Mouse (Mus musculus) CH12.LX (cell line): Measurements from ENCODE around the gene Kcnn1. TPM values are rescaled to one million over a fixed set of nuclear protein-coding genes. Genes with fewer than 3 reads are reported as not detected.

ENCODE experiments used
- DNase-seq: peaks from one replicate; pipeline ENCODE4 v3.0.0-alpha.2; 2013; ENCODE audit errors: extremely low read depth
- H3K27ac ChIP-seq: 2 replicates; pipeline ENCODE4 v1.5.1; 2012; ENCODE audit warnings: low read depth, mild to moderate bottlenecking, control low read depth, moderate library complexity; ENCODE audit not compliant: insufficient read depth
- H3K27me3 ChIP-seq: replicated peaks from 2 replicates; pipeline ENCODE3; 2012; ENCODE audit warnings: inconsistent platforms
- H3K36me3 ChIP-seq, 2 experiments: replicated peaks in 1 of 2; 2 replicates each; pipeline versions ENCODE3 to v1.6.1; 2012; ENCODE audit warnings: inconsistent platforms in 1 of 2, low read length in 1 of 2, mild to moderate bottlenecking in 1 of 2, mixed read lengths in 1 of 2, moderate library complexity in 1 of 2; ENCODE audit not compliant: control insufficient read depth in 1 of 2, insufficient read depth in 1 of 2
- H3K4me1 ChIP-seq, 2 experiments: 2 replicates each; pipeline ENCODE4 v1.6.1; 2012; ENCODE audit warnings: inconsistent platforms in 1 of 2, moderate library complexity in 1 of 2; ENCODE audit not compliant: insufficient read depth in 2 of 2, control insufficient read depth in 1 of 2
- H3K4me2 ChIP-seq: 2 replicates; pipeline ENCODE4 v1.6.1; 2012; ENCODE audit warnings: low read depth, mild to moderate bottlenecking, control low read depth; ENCODE audit not compliant: poor library complexity, insufficient read depth, severe bottlenecking
- H3K4me3 ChIP-seq, 3 experiments: fragments of 150-350 bp in 1 of 3; sonication (generic) in 1 of 3; replicated peaks in 1 of 3; 2 replicates each; pipeline versions ENCODE3 to v1.5.1; 2011 to 2012; ENCODE audit warnings: low read depth in 2 of 3, low read length in 2 of 3, mild to moderate bottlenecking in 2 of 3, moderate library complexity in 2 of 3, control low read depth in 1 of 3, improper control_type of control experiment in 1 of 3, inconsistent platforms in 1 of 3, mixed read lengths in 1 of 3; ENCODE audit not compliant: poor library complexity in 1 of 3
- H3K79me2 ChIP-seq: replicated peaks from 2 replicates; pipeline ENCODE4 v1.6.1; 2012; ENCODE audit warnings: mild to moderate bottlenecking, moderate library complexity; ENCODE audit not compliant: control insufficient read depth, poor library complexity, insufficient read depth, severe bottlenecking; ENCODE audit errors: extremely low read depth
- H3K9ac ChIP-seq: 2 replicates; pipeline ENCODE4 v1.6.1; 2012; ENCODE audit warnings: low read depth, mild to moderate bottlenecking, control low read depth, moderate library complexity; ENCODE audit not compliant: insufficient read depth
- H3K9me3 ChIP-seq: replicated peaks from 2 replicates; pipeline ENCODE3; 2012; ENCODE audit warnings: low read length, inconsistent platforms, mixed read lengths
- CHD1 ChIP-seq: IDR thresholded peaks from 2 replicates; pipeline ENCODE4 v1.6.1; 2012; ENCODE audit warnings: low read depth, low read length, improper control_type of control experiment, inconsistent platforms
- CHD2 ChIP-seq: IDR thresholded peaks from 2 replicates; pipeline ENCODE4 v1.6.1; 2011; ENCODE audit warnings: low read length, improper control_type of control experiment
- E2F4 ChIP-seq: IDR thresholded peaks from 2 replicates; pipeline ENCODE4 v1.6.1; 2011; ENCODE audit warnings: low read depth, low read length, improper control_type of control experiment; ENCODE audit not compliant: insufficient replicate concordance
- MAX ChIP-seq: IDR thresholded peaks from 2 replicates; pipeline ENCODE4 v1.6.1; 2011; ENCODE audit warnings: low read length, improper control_type of control experiment
- MAZ ChIP-seq: IDR thresholded peaks from 2 replicates; pipeline ENCODE4 v1.6.1; 2012; ENCODE audit warnings: low read depth, mild to moderate bottlenecking, inconsistent platforms, low read length, improper control_type of control experiment, moderate library complexity
- MXI1 ChIP-seq: IDR thresholded peaks from 2 replicates; pipeline ENCODE4 v1.6.1; 2011; ENCODE audit warnings: mild to moderate bottlenecking, low read depth, low read length, improper control_type of control experiment
- MYC ChIP-seq: IDR thresholded peaks from 2 replicates; pipeline ENCODE4 v1.6.1; 2011; ENCODE audit warnings: low read depth, mild to moderate bottlenecking, improper control_type of control experiment, low read length
- NRF1 ChIP-seq: IDR thresholded peaks from 2 replicates; pipeline ENCODE4 v1.6.1; 2014; ENCODE audit warnings: low read depth, mild to moderate bottlenecking, inconsistent platforms, low read length, improper control_type of control experiment, moderate library complexity
- POLR2A ChIP-seq: IDR thresholded peaks from 2 replicates; pipeline ENCODE4 v1.6.1; 2011; ENCODE audit warnings: low read depth, mild to moderate bottlenecking, improper control_type of control experiment, low read length
- POLR2AphosphoS2 ChIP-seq: IDR thresholded peaks from 2 replicates; pipeline ENCODE4 v1.6.1; 2011; ENCODE audit warnings: low read depth, low read length, improper control_type of control experiment
- SIN3A ChIP-seq: IDR thresholded peaks from 2 replicates; pipeline ENCODE4 v1.6.1; 2012; ENCODE audit warnings: low read length, improper control_type of control experiment, inconsistent platforms
- SMC3 ChIP-seq: IDR thresholded peaks from 2 replicates; pipeline ENCODE4 v1.6.1; 2011; ENCODE audit warnings: low read depth, low read length, improper control_type of control experiment
- TBP ChIP-seq: conservative IDR thresholded peaks from 2 replicates; pipeline ENCODE4 v1.6.1; 2011; ENCODE audit warnings: low read depth, low read length, improper control_type of control experiment
- TCF12 ChIP-seq: IDR thresholded peaks from 2 replicates; pipeline ENCODE4 v1.6.1; 2014; ENCODE audit warnings: low read depth, mild to moderate bottlenecking, inconsistent platforms, low read length, improper control_type of control experiment
- USF1 ChIP-seq: IDR thresholded peaks from 2 replicates; pipeline ENCODE4 v1.6.1; 2014; ENCODE audit warnings: low read depth, mild to moderate bottlenecking, inconsistent platforms, low read length, improper control_type of control experiment
- USF2 ChIP-seq: conservative IDR thresholded peaks from 2 replicates; pipeline ENCODE4 v1.6.1; 2011; ENCODE audit warnings: low read depth, low read length, improper control_type of control experiment
- dilution Hi-C: fragments of 300-500 bp; cut with MboI; formaldehyde crosslinking; loops from 2 replicates; pipeline ENCODE4 v1.14.3; 2020; ENCODE audit warnings: low sequenced_read_pairs; ENCODE audit not compliant: extremely low pct_unique_long_range_greater_than_20kb, extremely low pct_ligation_motif_present
- in situ Hi-C: fragments of 300-500 bp; cut with MboI; formaldehyde crosslinking; loops from 3 replicates; pipeline ENCODE4 v1.14.3; 2019; ENCODE audit warnings: low sequenced_read_pairs, low pct_ligation_motif_present, low pct_unique_long_range_greater_than_20kb, mixed read lengths
- polyA plus RNA-seq: library from polyadenylated mRNA; unstranded; fragments of >175 nt; gene quantifications from 2 replicates; pipeline ENCODE4 v1.2.1, GENCODE M21; 2012; ENCODE audit warnings: low read depth; ENCODE audit not compliant: insufficient read length
- total RNA-seq, 2 experiments: library from RNA; depleted of rRNA; stranded (reverse); fragments of 300-350 nt in 1 of 2; fragments of >200 nt in 1 of 2; gene quantifications; 2 replicates each; pipeline ENCODE4 v1.2.3; 2012 to 2014

Gene Kcnn1
- total and polyA plus RNA-seq, 3 experiments: 0.21 TPM; not detected in 2

- TF ChIP-seq POLR2A: peak; percentile 81
- no peak for TF ChIP-seq CHD2
- TF ChIP-seq NRF1: 0 out of 2 replicates have a peak, but pooled peaks have one; percentile 7
- no peak for TF ChIP-seq MYC
- no peak for TF ChIP-seq E2F4
- peak; percentile 47; the same call in 1 of the 2 replicates for TF ChIP-seq MAX
- peak; percentile 60 for TF ChIP-seq TCF12
- peak; percentile 90 for TF ChIP-seq USF1
- peak; percentile 62 for TF ChIP-seq SIN3A
- TF ChIP-seq TBP: 0 out of 2 replicates have a peak, but pooled peaks have one; percentile 32
- TF ChIP-seq USF2: peak; percentile 71
- Histone ChIP-seq H3K27me3 (peaks cover 4% of the 10 kb centered on the region), H3K79me2 (peaks cover 7% of the 10 kb centered on the region; the same call in 1 of the 2 replicates), H3K4me2 (peak within 1 kb of the TSS; percentile 93), H3K36me3 (peaks cover 0 to 2% of the 10 kb centered on the region in 2 experiments), H3K9me3 (no peaks in the 10 kb centered on the region), H3K4me1 (peaks cover 25 to 56% of the 10 kb centered on the region in 2 experiments), H3K27ac (peak within 1 kb of the TSS; percentile 87; the same call in 1 of the 2 replicates), H3K4me3 (peak within 1 kb of the TSS; percentile 58 to 86 (median 68)), H3K9ac (peak within 1 kb of the TSS; percentile 38; the same call in 1 of the 2 replicates)
- in situ Hi-C loops: loop anchor here (5.0 kb wide), 1 partner anchor 37 kb away; no protein-coding TSS in a partner anchor
- peak; percentile 82 for DNase-seq
- dilution Hi-C loops: no loop called here
Observed at GRCm38 (mm10) chr8:70804481-70805206, 58.4 kb downstream of the Kcnn1 start, which contains the start of gene Mast3. Gene Mast3 (minus strand): TSS chr8:70805054.

- Histone ChIP-seq H3K9ac (peak overlapping the region; percentile 38; the same call in 1 of the 2 replicates), H3K27ac (peak overlapping the region; percentile 48; the same call in 1 of the 2 replicates), H3K36me3 (peaks cover 0 to 1% of the 10 kb centered on the region in 2 experiments), H3K4me3 (peak overlapping the region; percentile 58 to 86 (median 68)), H3K79me2 (peaks cover 5% of the 10 kb centered on the region; the same call in 1 of the 2 replicates), H3K4me1 (peaks cover 20 to 49% of the 10 kb centered on the region in 2 experiments), H3K27me3 (peaks cover 6% of the 10 kb centered on the region), H3K9me3 (no peaks in the 10 kb centered on the region), H3K4me2 (peak overlapping the region; percentile 93)
- in situ Hi-C loops: loop anchor here (5.0 kb wide), 1 partner anchor 37 kb away; no protein-coding TSS in a partner anchor
- TF ChIP-seq TCF12 (0 out of 2 replicates have a peak, but pooled peaks have one; percentile 23), MAZ (no peak), MXI1 (peak; percentile 25; the same call in 1 of the 2 replicates), CHD2 (peak; percentile 42; the same call in 1 of the 2 replicates), MYC (no peak), POLR2AphosphoS2 (no peak), CHD1 (no peak), SMC3 (no peak), NRF1 (0 out of 2 replicates have a peak, but pooled peaks have one; percentile 22), SIN3A (peak; percentile 48; the same call in 1 of the 2 replicates)
- dilution Hi-C loops: no loop called here
- DNase-seq: peak; percentile 26
Observed at GRCm38 (mm10) chr8:70803761-70804480, 59.1 kb downstream of the Kcnn1 start.
